Mouse (Mus musculus) ovary, postnatal 14 days (tissue): Measurements from ENCODE around the gene Msmb.
"Not testable (repeated sequence)": the region's sequence is repeated elsewhere in the genome, so short reads cannot be mapped to it uniquely, and the experiment has no call there.

Source experiments
- DNase-seq: peaks from one replicate; pipeline ENCODE4 v3.0.0; 2022; ENCODE audit warnings: low spot score

The Msmb gene

GRCm38 (mm10) chr14:32141723-32142122 is at the start of gene Msmb:
TSS of gene Msmb (plus strand) at chr14:32142023.
- DNase-seq, result no peak

GRCm38 (mm10) chr14:32093018-32093417 is 48.8 kb upstream of the Msmb start:
- no peak for DNase-seq

GRCm38 (mm10) chr14:32093500-32094117 is 48.2 kb upstream of the Msmb start:
- no peak for DNase-seq

- no peak for DNase-seq
These were observed 46.2 kb upstream of the Msmb start for GRCm38 (mm10) chr14:32095646-32096045.

GRCm38 (mm10) chr14:32096740-32097139 is 45.1 kb upstream of the Msmb start:
- DNase-seq, result no peak

GRCm38 (mm10) chr14:32097691-32098090 is 44.1 kb upstream of the Msmb start:
- DNase-seq, result no peak

GRCm38 (mm10) chr14:32098951-32099350 is 42.9 kb upstream of the Msmb start:
- DNase-seq, result no peak

GRCm38 (mm10) chr14:32103556-32103955 is 38.3 kb upstream of the Msmb start:
- DNase-seq, result no peak

- no peak for DNase-seq
These were observed 36.2 kb upstream of the Msmb start for GRCm38 (mm10) chr14:32105663-32106062.

GRCm38 (mm10) chr14:32106911-32107310 is 34.9 kb upstream of the Msmb start:
- no peak for DNase-seq

GRCm38 (mm10) chr14:32112124-32112523 is 29.7 kb upstream of the Msmb start:
- not testable (repeated sequence) for DNase-seq

- no peak for DNase-seq
These were observed 20.6 kb upstream of the Msmb start for GRCm38 (mm10) chr14:32120940-32121919.

GRCm38 (mm10) chr14:32121920-32122315 is 19.9 kb upstream of the Msmb start:
- no peak for DNase-seq

- no peak for DNase-seq
These were observed 17.6 kb upstream of the Msmb start for GRCm38 (mm10) chr14:32124261-32124660.

- DNase-seq, result not testable (repeated sequence)
These were observed 16.6 kb upstream of the Msmb start for GRCm38 (mm10) chr14:32125256-32125655.

- DNase-seq, result no peak
These were observed 13.4 kb upstream of the Msmb start for GRCm38 (mm10) chr14:32128409-32128808.

GRCm38 (mm10) chr14:32131836-32132235 is 10.0 kb upstream of the Msmb start:
- DNase-seq, result no peak

- no peak for DNase-seq
These were observed 7.5 kb upstream of the Msmb start for GRCm38 (mm10) chr14:32134293-32134692.

- DNase-seq, result not testable (repeated sequence)
These were observed 5.4 kb upstream of the Msmb start for GRCm38 (mm10) chr14:32136467-32136866.

- no peak for DNase-seq
These were observed 1.4 kb upstream of the Msmb start for GRCm38 (mm10) chr14:32140359-32140965.

- DNase-seq, result no peak
These were observed 2.9 kb downstream of the Msmb start for GRCm38 (mm10) chr14:32144734-32145133.

- DNase-seq, result no peak
These were observed 3.6 kb downstream of the Msmb start for GRCm38 (mm10) chr14:32145401-32145800.
